Mouse (Mus musculus) midbrain, embryonic 16.5 days (tissue): ENCODE measurements around the gene Ccdc91. TPM values are rescaled to one million over a fixed set of nuclear protein-coding genes. Genes with fewer than 3 reads are reported as not detected.

Experiments used
- ATAC-seq: fragments of 200-750 bp; cut with Nextera tagmentation; 2 replicates; pipeline ENCODE4 v1.8.0; 2017; ENCODE audit warnings: moderate TSS enrichment
- H3K27ac ChIP-seq: fragments of 300-500 bp; sonication (generic); 2 replicates; pipeline ENCODE4 v1.5.1; 2014; ENCODE audit warnings: mild to moderate bottlenecking, low read length, mixed read lengths
- H3K27me3 ChIP-seq: fragments of 300-500 bp; sonication (generic); 2 replicates; pipeline ENCODE4 v1.6.1; 2014; ENCODE audit warnings: low read depth, low read length, mixed read lengths; ENCODE audit not compliant: control insufficient read depth, insufficient read depth
- H3K36me3 ChIP-seq: fragments of 300-500 bp; sonication (generic); 2 replicates; pipeline ENCODE4 v1.6.1; 2014; ENCODE audit warnings: mild to moderate bottlenecking, low read length, moderate library complexity, mixed read lengths; ENCODE audit not compliant: control insufficient read depth, insufficient read depth
- H3K4me1 ChIP-seq: fragments of 300-500 bp; sonication (generic); 2 replicates; pipeline ENCODE4 v1.6.1; 2014; ENCODE audit warnings: mild to moderate bottlenecking, low read length, mixed read lengths; ENCODE audit not compliant: control insufficient read depth, insufficient read depth
- H3K4me2 ChIP-seq: fragments of 300-500 bp; sonication (generic); 2 replicates; pipeline ENCODE4 v1.6.1; 2014; ENCODE audit warnings: mild to moderate bottlenecking, low read length, mixed read lengths
- H3K4me3 ChIP-seq: fragments of 300-500 bp; sonication (generic); 2 replicates; pipeline ENCODE4 v1.5.1; 2014; ENCODE audit warnings: low read depth, mild to moderate bottlenecking, low read length, moderate library complexity, mixed read lengths
- H3K9ac ChIP-seq: fragments of 300-500 bp; sonication (generic); 2 replicates; pipeline ENCODE4 v1.6.1; 2014; ENCODE audit warnings: low read depth, low read length, mixed read lengths
- H3K9me3 ChIP-seq: fragments of 300-500 bp; sonication (generic); replicated peaks from 2 replicates; pipeline ENCODE4 v1.6.1; 2014; ENCODE audit warnings: mild to moderate bottlenecking, low read length, mixed read lengths; ENCODE audit not compliant: control insufficient read depth, poor library complexity, severe bottlenecking
- WGBS: fragments of 180-500 bp; shearing (Covaris S2); extraction: QIAGEN DNeasy Blood & Tissue Kit; methylation state at CpG from one replicate; pipeline ENCODE4 v1.1.7; 2014; 5-methylcytosine and 5-hydroxymethylcytosine counted together
- polyA plus RNA-seq: library from polyadenylated mRNA; unstranded; fragments of >200 nt; fragmentation: Nextera tagmentation; extraction: Ambion mirVana; gene quantifications from 2 replicates; pipeline ENCODE4 v1.2.1, GENCODE M21; 2015

Gene Ccdc91
- polyA plus RNA-seq, 1 experiment from 2014 or later = 48.7 TPM

GRCm38 (mm10) chr6:147540942-147541341 lies 65.3 kb downstream of the Ccdc91 start:
- Histone ChIP-seq H3K27ac (no peak overlapping the region), H3K4me2 (no peak overlapping the region), H3K9ac (no peak overlapping the region), H3K36me3 (no peaks in the 10 kb centered on the region), H3K9me3 (no peaks in the 10 kb centered on the region), H3K4me1 (no peaks in the 10 kb centered on the region), H3K27me3 (no peaks in the 10 kb centered on the region), H3K4me3 (no peak overlapping the region)
- ATAC-seq = no peak
- 93% methylated on average over 6 of the region's 6 CpGs for WGBS

- no peak overlapping the region for H3K4me3 ChIP-seq
Observed at GRCm38 (mm10) chr6:147555591-147555990, 80.0 kb downstream of the Ccdc91 start.

GRCm38 (mm10) chr6:147559316-147559715 lies 83.7 kb downstream of the Ccdc91 start:
- Histone ChIP-seq H3K9ac (no peak overlapping the region), H3K27me3 (no peaks in the 10 kb centered on the region), H3K36me3 (no peaks in the 10 kb centered on the region), H3K4me1 (no peaks in the 10 kb centered on the region), H3K4me3 (no peak overlapping the region), H3K4me2 (no peak overlapping the region), H3K9me3 (no peaks in the 10 kb centered on the region), H3K27ac (no peak overlapping the region)
- no peak for ATAC-seq
- 79% methylated on average over 3 of the region's 3 CpGs for WGBS

More at GRCm38 (mm10) chr6:147555591-147555990, 80.0 kb downstream of the Ccdc91 start:
- Histone ChIP-seq H3K9me3 (no peaks in the 10 kb centered on the region), H3K4me1 (no peaks in the 10 kb centered on the region), H3K27me3 (no peaks in the 10 kb centered on the region), H3K27ac (no peak overlapping the region), H3K9ac (no peak overlapping the region), H3K4me2 (no peak overlapping the region), H3K36me3 (no peaks in the 10 kb centered on the region)
- ATAC-seq = no peak
- 85% methylated on average over 6 of the region's 6 CpGs for WGBS

GRCm38 (mm10) chr6:147560436-147560835 lies 84.8 kb downstream of the Ccdc91 start:
- no peaks in the 10 kb centered on the region for H3K9me3 ChIP-seq
- no peak overlapping the region for H3K9ac ChIP-seq
- no peaks in the 10 kb centered on the region for H3K4me1 ChIP-seq
- H3K27ac ChIP-seq = no peak overlapping the region
- ATAC-seq = no peak
- no peaks in the 10 kb centered on the region for H3K36me3 ChIP-seq
- no peak overlapping the region for H3K4me2 ChIP-seq
- H3K4me3 ChIP-seq = no peak overlapping the region
- H3K27me3 ChIP-seq = no peaks in the 10 kb centered on the region

- Histone ChIP-seq H3K9ac (no peak overlapping the region), H3K36me3 (no peaks in the 10 kb centered on the region), H3K27me3 (no peaks in the 10 kb centered on the region), H3K9me3 (no peaks in the 10 kb centered on the region), H3K4me3 (no peak overlapping the region), H3K4me2 (no peak overlapping the region), H3K27ac (no peak overlapping the region), H3K4me1 (no peaks in the 10 kb centered on the region)
- no peak for ATAC-seq
- 92% methylated on average over 5 of the region's 5 CpGs for WGBS
Observed at GRCm38 (mm10) chr6:147569246-147569645, 93.6 kb downstream of the Ccdc91 start.

GRCm38 (mm10) chr6:147573137-147573536 lies 97.5 kb downstream of the Ccdc91 start:
- ATAC-seq = no peak
- Histone ChIP-seq H3K36me3 (no peaks in the 10 kb centered on the region), H3K4me2 (no peak overlapping the region), H3K4me1 (peaks cover 4% of the 10 kb centered on the region; the same call in 1 of the 2 replicates), H3K9ac (no peak overlapping the region), H3K4me3 (no peak overlapping the region), H3K27me3 (no peaks in the 10 kb centered on the region), H3K9me3 (no peaks in the 10 kb centered on the region), H3K27ac (no peak overlapping the region)
- WGBS = 64% methylated on average over 4 of the region's 4 CpGs

GRCm38 (mm10) chr6:147574454-147575182 lies 99.0 kb downstream of the Ccdc91 start:
- no peak overlapping the region for H3K27ac ChIP-seq
- WGBS = 66% methylated on average over 5 of the region's 5 CpGs
- 0 out of 2 replicates have a peak, but pooled peaks have one; percentile 42 for ATAC-seq

GRCm38 (mm10) chr6:147575183-147575784 lies 99.7 kb downstream of the Ccdc91 start:
- 58% methylated on average over 11 of the region's 11 CpGs for WGBS
- Histone ChIP-seq H3K4me2 (no peak overlapping the region), H3K4me3 (no peak overlapping the region), H3K4me1 (peaks cover 4% of the 10 kb centered on the region; the same call in 1 of the 2 replicates), H3K27me3 (no peaks in the 10 kb centered on the region), H3K27ac (no peak overlapping the region), H3K9me3 (no peaks in the 10 kb centered on the region), H3K9ac (no peak overlapping the region), H3K36me3 (no peaks in the 10 kb centered on the region)
- ATAC-seq = 0 out of 2 replicates have a peak, but pooled peaks have one; percentile 28

More at GRCm38 (mm10) chr6:147574454-147575182, 99.0 kb downstream of the Ccdc91 start:
- H3K4me1 ChIP-seq = peaks cover 4% of the 10 kb centered on the region; the same call in 1 of the 2 replicates
- H3K9ac ChIP-seq = no peak overlapping the region
- H3K36me3 ChIP-seq = no peaks in the 10 kb centered on the region
- no peak overlapping the region for H3K4me2 ChIP-seq
- H3K9me3 ChIP-seq = no peaks in the 10 kb centered on the region
- H3K27me3 ChIP-seq = no peaks in the 10 kb centered on the region
- no peak overlapping the region for H3K4me3 ChIP-seq

- Histone ChIP-seq H3K4me2 (no peak overlapping the region), H3K27ac (no peak overlapping the region), H3K9me3 (no peaks in the 10 kb centered on the region), H3K4me1 (no peaks in the 10 kb centered on the region), H3K4me3 (no peak overlapping the region), H3K27me3 (no peaks in the 10 kb centered on the region), H3K36me3 (no peaks in the 10 kb centered on the region), H3K9ac (no peak overlapping the region)
- no peak for ATAC-seq
- WGBS = 61% methylated on average over 3 of the region's 3 CpGs
Observed at GRCm38 (mm10) chr6:147587675-147588074, 112.0 kb downstream of the Ccdc91 start.
